Mouse (Mus musculus) hindbrain, postnatal 0 days (tissue): ENCODE results near the gene Fam192a. TPM values are rescaled to one million over a fixed set of nuclear protein-coding genes. Genes with fewer than 3 reads are reported as not detected.
A peak's percentile ranks its signal among the peaks of the same experiment; 100 is the strongest.

Source experiments
- ATAC-seq: fragments of 200-750 bp; cut with Nextera tagmentation; 2 replicates; pipeline ENCODE4 v1.8.0; 2017; ENCODE audit warnings: mild to moderate bottlenecking, moderate TSS enrichment, moderate library complexity
- DNase-seq: peaks from one replicate; pipeline ENCODE4 v3.0.0-alpha.2; 2015; ENCODE audit warnings: low spot score
- H3K27ac ChIP-seq: fragments of 300-500 bp; sonication (generic); 2 replicates; pipeline ENCODE4 v1.5.1; 2014; ENCODE audit warnings: mild to moderate bottlenecking
- H3K27me3 ChIP-seq: fragments of 300-500 bp; sonication (generic); 2 replicates; pipeline ENCODE4 v1.6.1; 2014; ENCODE audit warnings: low read length, mixed read lengths; ENCODE audit not compliant: insufficient read depth
- H3K36me3 ChIP-seq: fragments of 300-500 bp; sonication (generic); 2 replicates; pipeline ENCODE4 v1.6.1; 2014; ENCODE audit warnings: low read length, mixed read lengths; ENCODE audit not compliant: insufficient read depth
- H3K4me1 ChIP-seq: fragments of 300-500 bp; sonication (generic); 2 replicates; pipeline ENCODE4 v1.6.1; 2014; ENCODE audit warnings: antibody characterized with exemption, low read length, mixed read lengths; ENCODE audit not compliant: insufficient read depth
- H3K4me2 ChIP-seq: fragments of 300-500 bp; sonication (generic); 2 replicates; pipeline ENCODE4 v1.6.1; 2014; ENCODE audit warnings: low read depth, mild to moderate bottlenecking, low read length, moderate library complexity, mixed read lengths
- H3K4me3 ChIP-seq: fragments of 300-500 bp; sonication (generic); 2 replicates; pipeline ENCODE4 v1.5.1; 2014; ENCODE audit warnings: low read length
- H3K9ac ChIP-seq: fragments of 300-500 bp; sonication (generic); replicated peaks from 2 replicates; pipeline ENCODE4 v1.6.1; 2014; ENCODE audit warnings: mild to moderate bottlenecking, low read length, moderate library complexity, mixed read lengths
- H3K9me3 ChIP-seq: fragments of 300-500 bp; sonication (generic); 2 replicates; pipeline ENCODE4 v1.6.1; 2016; ENCODE audit warnings: low read length, mixed read lengths
- CTCF ChIP-seq: IDR thresholded peaks from 2 replicates; pipeline ENCODE4 v1.5.1; 2016; ENCODE audit warnings: antibody characterized with exemption, control low read depth, low read depth
- WGBS: fragments of 180-500 bp; shearing (Covaris S2); extraction: QIAGEN DNeasy Blood & Tissue Kit; methylation state at CpG from one replicate; pipeline ENCODE4 v1.1.7; 2014; 5-methylcytosine and 5-hydroxymethylcytosine counted together
- polyA plus RNA-seq: library from polyadenylated mRNA; unstranded; fragments of >200 nt; fragmentation: Nextera tagmentation; extraction: Ambion mirVana; gene quantifications from 2 replicates; pipeline ENCODE4 v1.2.1, GENCODE M21; 2015
- total RNA-seq: library from RNA; depleted of rRNA; stranded (reverse); fragments of >200 nt; gene quantifications from 2 replicates; pipeline ENCODE4 v1.2.3, GENCODE M21; 2014

Gene Fam192a
- total and polyA plus RNA-seq, 2 experiments from 2014 or later = 24.4 to 64.6 TPM

DNA sequence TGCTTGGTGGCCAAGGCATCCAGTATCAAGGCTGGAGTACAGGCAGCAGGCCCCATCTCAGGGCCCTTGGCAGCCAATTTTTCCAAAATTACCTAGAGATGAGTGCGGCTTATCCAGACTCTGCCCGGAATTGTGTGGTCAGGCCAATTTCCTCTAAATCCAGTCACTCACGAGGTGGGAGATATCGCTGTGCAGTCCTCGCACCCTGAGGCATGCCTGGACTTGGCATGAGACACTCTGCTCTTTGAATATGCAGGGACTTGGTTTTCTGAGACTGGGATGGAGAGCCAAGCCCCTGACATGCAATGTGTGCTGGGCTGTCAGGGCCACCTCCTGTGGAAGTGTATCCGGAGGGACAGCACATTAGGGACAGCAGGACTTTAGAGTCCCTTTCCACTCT lies 35.8 kb downstream of the Fam192a start:
- Histone ChIP-seq H3K9ac (0 out of 2 replicates have a peak overlapping the region, but pooled peaks have one; percentile 28), H3K9me3 (no peaks in the 10 kb centered on the region), H3K4me2 (no peak overlapping the region), H3K27ac (peak overlapping the region; percentile 81; the same call in 1 of the 2 replicates), H3K4me1 (peaks cover 31% of the 10 kb centered on the region), H3K27me3 (no peaks in the 10 kb centered on the region), H3K4me3 (no peak overlapping the region), H3K36me3 (no peaks in the 10 kb centered on the region)
- 40% methylated on average over 6 of the region's 6 CpGs for WGBS
- DNase-seq (no peak), ATAC-seq (no peak)
- no peak for TF ChIP-seq CTCF

DNA sequence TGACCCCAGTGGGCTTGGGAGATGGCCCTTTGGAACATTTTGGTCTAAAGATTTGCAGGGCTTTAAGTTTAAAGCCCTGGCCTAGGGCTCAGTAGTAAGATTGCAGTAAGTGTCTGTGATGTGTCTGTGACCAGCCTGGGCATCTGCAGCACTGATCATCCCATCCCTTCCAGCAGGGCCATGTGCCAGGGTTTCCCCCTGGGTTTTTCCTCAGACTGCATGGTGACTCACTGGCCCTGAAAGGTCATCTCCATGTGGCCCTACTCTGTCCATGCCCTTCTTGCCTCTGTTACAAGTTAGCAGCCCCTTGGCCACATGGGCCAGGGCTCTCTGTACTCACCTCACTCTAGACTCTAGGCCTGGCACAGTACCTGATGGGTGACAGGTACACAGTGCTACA lies 37.4 kb downstream of the Fam192a start:
- Histone ChIP-seq H3K27ac (no peak overlapping the region), H3K36me3 (no peaks in the 10 kb centered on the region), H3K4me1 (peaks cover 34% of the 10 kb centered on the region), H3K27me3 (no peaks in the 10 kb centered on the region), H3K9me3 (no peaks in the 10 kb centered on the region), H3K4me2 (no peak overlapping the region), H3K9ac (no peak overlapping the region), H3K4me3 (no peak overlapping the region)
- TF ChIP-seq CTCF = no peak
- no peak for ATAC-seq
- no peak for DNase-seq

DNA sequence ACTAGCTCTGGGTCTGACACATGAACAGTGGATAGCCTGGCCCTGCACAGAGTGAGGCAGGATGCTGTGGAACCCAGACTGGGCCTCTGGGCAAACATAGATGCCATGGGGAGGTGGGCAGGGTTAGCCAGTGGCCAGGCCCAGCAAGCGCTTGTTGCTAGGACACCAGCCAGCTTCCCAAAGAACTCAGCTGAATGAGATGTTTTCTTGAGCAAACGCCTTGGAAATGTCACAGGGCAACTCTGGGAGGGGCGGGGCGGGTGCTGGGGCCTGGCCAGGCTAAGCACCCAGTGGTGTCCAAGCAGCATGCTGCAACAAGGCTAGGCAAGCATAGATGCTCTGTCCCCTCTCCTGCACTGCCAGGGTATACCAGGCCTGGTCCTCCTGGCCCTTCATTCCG lies 40.5 kb downstream of the Fam192a start:
- ATAC-seq (peak; percentile 82), DNase-seq (peak; percentile 81)
- H3K9me3 ChIP-seq = no peaks in the 10 kb centered on the region
- H3K4me1 ChIP-seq = peaks cover 12% of the 10 kb centered on the region
- TF ChIP-seq CTCF = no peak
- no peak overlapping the region for H3K9ac ChIP-seq
- no peaks in the 10 kb centered on the region for H3K27me3 ChIP-seq
- no peak overlapping the region for H3K4me2 ChIP-seq
- H3K36me3 ChIP-seq = peaks cover 4% of the 10 kb centered on the region; the same call in 1 of the 2 replicates
- 21% methylated on average over 5 of the region's 5 CpGs for WGBS
- H3K27ac ChIP-seq = peak overlapping the region; percentile 36; the same call in 1 of the 2 replicates
- H3K4me3 ChIP-seq = no peak overlapping the region

DNA sequence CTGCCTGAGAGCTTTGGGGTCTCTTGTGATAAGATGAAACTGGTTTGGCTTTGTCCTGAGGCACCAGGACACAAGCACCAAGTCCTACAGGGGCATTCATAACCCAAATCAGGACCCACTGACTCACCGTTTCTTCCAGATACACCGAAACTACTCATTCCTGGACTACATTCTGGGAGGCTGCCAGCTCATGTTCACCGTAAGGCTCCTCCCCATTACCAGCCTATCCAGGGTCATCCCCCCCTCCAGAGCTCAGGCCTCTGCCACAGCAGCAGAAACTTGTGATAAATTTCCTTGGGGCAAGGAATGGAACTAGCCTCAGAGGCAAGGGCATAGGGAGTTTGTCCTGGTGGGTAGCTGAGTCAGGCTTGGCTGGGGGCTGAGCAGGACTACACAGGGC lies 44.5 kb downstream of the Fam192a start:
- no peak overlapping the region for H3K4me3 ChIP-seq
- ATAC-seq (no peak), DNase-seq (no peak)
- H3K4me1 ChIP-seq = peaks cover 8% of the 10 kb centered on the region
- no peak overlapping the region for H3K9ac ChIP-seq
- WGBS = 62% methylated on average over 3 of the region's 3 CpGs
- H3K27me3 ChIP-seq = no peaks in the 10 kb centered on the region
- H3K27ac ChIP-seq = no peak overlapping the region
- H3K36me3 ChIP-seq = peaks cover 4% of the 10 kb centered on the region; the same call in 1 of the 2 replicates
- no peak for TF ChIP-seq CTCF
- H3K9me3 ChIP-seq = no peaks in the 10 kb centered on the region
- no peak overlapping the region for H3K4me2 ChIP-seq

DNA sequence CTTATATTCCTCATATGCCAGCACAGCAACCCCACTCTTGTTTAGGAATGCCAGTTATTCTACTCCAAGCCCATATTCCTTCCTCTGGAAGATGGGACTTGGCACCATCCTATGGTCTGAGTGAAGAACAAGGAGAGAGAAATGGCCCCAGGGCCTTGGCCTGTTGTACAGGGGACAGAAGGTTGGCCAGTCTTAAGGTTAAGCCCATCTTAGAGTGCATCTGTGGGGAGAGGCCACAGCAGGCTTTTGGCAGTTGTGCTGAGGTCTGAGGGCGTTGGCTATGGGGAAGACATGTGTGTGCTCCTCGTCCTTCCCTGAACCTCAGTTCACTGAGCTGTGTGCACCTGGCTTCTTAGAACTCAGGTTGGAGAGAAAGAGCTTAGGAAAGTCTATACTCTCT lies 49.1 kb downstream of the Fam192a start:
- Histone ChIP-seq H3K36me3 (no peaks in the 10 kb centered on the region), H3K4me2 (no peak overlapping the region), H3K27ac (0 out of 2 replicates have a peak overlapping the region, but pooled peaks have one; percentile 85), H3K9me3 (no peaks in the 10 kb centered on the region), H3K4me1 (peaks cover 13% of the 10 kb centered on the region), H3K9ac (no peak overlapping the region), H3K4me3 (no peak overlapping the region), H3K27me3 (no peaks in the 10 kb centered on the region)
- WGBS = 56% methylated on average over 2 of the region's 2 CpGs
- no peak for DNase-seq
- ATAC-seq = no peak
- no peak for TF ChIP-seq CTCF

DNA sequence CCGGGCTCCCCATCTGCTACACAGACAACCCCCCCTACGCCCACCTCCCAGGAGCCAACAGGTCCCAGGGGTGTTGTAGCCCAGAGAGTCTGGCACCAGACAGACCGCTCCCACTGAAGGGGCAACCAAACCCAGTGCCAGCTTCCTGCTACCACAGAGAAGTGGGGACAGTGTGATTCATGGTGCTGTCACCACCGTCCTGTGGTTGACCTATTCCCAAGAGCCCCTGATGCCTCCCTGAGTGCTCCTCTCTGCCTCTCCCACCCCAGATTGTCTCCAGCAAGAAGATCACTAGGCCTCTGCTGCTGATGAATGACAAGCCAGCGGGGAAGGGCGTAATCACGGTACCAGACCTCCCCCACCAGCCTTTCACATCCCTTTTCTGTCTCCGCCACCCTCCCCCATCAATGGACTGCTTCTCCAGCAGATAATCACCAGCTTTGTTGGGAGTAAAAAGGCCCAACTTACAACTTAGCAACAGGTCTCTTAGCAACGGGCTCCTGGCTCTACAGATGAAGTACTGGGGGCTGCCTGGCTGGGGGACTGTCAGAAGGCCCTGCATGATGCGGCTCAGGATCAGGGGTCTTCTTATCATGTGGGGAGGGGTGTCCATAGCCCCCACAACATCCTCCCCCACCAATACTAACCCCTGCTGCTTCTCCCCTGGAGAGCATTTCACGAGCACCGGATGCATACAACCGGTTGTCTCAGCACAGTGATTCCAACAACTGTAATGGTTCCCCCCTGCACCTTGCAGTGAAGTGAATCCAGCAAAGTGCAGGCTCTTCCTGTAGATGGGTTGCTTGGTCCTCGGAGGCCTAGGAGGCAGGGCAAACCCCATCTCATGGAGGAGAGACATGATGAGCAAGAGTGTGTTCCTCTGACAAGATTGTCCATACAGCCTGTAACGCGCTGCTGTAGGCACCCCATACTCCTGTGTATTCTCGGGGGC lies 50.0 kb downstream of the Fam192a start:
- TF ChIP-seq CTCF = no peak
- no peak overlapping the region; the same call in 1 of the 2 replicates for H3K9ac ChIP-seq
- no peaks in the 10 kb centered on the region for H3K27me3 ChIP-seq
- no peaks in the 10 kb centered on the region for H3K36me3 ChIP-seq
- ATAC-seq = peak; percentile 91
- DNase-seq = peak; percentile 91
- no peak overlapping the region for H3K4me2 ChIP-seq
- H3K9me3 ChIP-seq = no peaks in the 10 kb centered on the region
- H3K4me3 ChIP-seq = no peak overlapping the region
- WGBS = 25% methylated on average over 17 of the region's 17 CpGs
- peaks cover 13% of the 10 kb centered on the region for H3K4me1 ChIP-seq
- H3K27ac ChIP-seq = peak overlapping the region; percentile 85

DNA sequence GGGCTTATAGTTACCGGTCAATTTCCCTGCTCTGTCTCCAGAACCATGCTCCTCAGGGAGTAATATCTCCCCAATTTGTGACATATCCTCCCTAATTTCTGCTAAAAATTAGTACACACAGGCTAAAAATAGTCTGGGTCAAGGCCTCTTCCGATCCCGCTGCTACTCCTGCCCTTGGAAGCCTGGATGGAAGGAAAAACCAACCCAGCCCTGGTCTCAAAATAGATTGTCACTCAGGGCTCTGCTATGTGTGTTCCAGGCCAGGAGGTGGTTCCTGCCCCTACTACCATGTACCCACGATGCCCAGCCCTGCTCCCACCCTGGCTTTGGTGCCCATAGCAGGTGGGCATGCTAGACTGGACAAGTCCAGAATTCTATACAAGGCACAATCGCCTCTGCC lies 51.8 kb downstream of the Fam192a start:
- peaks cover 17% of the 10 kb centered on the region for H3K4me1 ChIP-seq
- H3K4me3 ChIP-seq = no peak overlapping the region
- no peak for TF ChIP-seq CTCF
- H3K9me3 ChIP-seq = no peaks in the 10 kb centered on the region
- H3K27me3 ChIP-seq = no peaks in the 10 kb centered on the region
- no peak overlapping the region for H3K9ac ChIP-seq
- H3K4me2 ChIP-seq = no peak overlapping the region
- 79% methylated on average over 5 of the region's 5 CpGs for WGBS
- H3K36me3 ChIP-seq = no peaks in the 10 kb centered on the region
- peak overlapping the region; percentile 29; the same call in 1 of the 2 replicates for H3K27ac ChIP-seq
- no peak for ATAC-seq
- DNase-seq = no peak
